Mouse (Mus musculus) lung, postnatal 0 days (tissue): ENCODE measurements at regions not wholly inside any gene's neighbourhood (a gene's known extent, or its start where the extent isn't known, plus 50 kb on each side); places are given as distances from the start of the nearest gene placed in this dataset.

Source experiments
- CTCF ChIP-seq: IDR thresholded peaks from 2 replicates; pipeline ENCODE4 v1.5.1; 2016; ENCODE audit warnings: antibody characterized with exemption, mild to moderate bottlenecking
- EP300 ChIP-seq: IDR thresholded peaks from 2 replicates; pipeline ENCODE4 v1.6.1; 2016; ENCODE audit warnings: antibody characterized with exemption, mild to moderate bottlenecking, control low read depth

- TF ChIP-seq CTCF (no peak), EP300 (no peak)
Measured at GRCm38 (mm10) chr6:100379792-100380191, 92.5 kb upstream of the Rybp start.
